Mouse (Mus musculus) embryonic facial prominence, embryonic 12.5 days (tissue): ENCODE results near the gene Apob. TPM values are rescaled to one million over a fixed set of nuclear protein-coding genes. Genes with fewer than 3 reads are reported as not detected.
A peak's percentile ranks its signal among the peaks of the same experiment; 100 is the strongest.
"Not testable (repeated sequence)": the region's sequence is repeated elsewhere in the genome, so short reads cannot be mapped to it uniquely, and the experiment has no call there.

Experiments
- ATAC-seq: fragments of 200-750 bp; cut with Nextera tagmentation; 2 replicates; pipeline ENCODE4 v1.8.0; 2017; ENCODE audit not compliant: insufficient number of reproducible peaks, insufficient read depth, low FRiP score, low TSS enrichment
- H3K27ac ChIP-seq: fragments of 300-500 bp; sonication (generic); 2 replicates; pipeline ENCODE4 v1.5.1; 2016; ENCODE audit warnings: mild to moderate bottlenecking
- H3K27me3 ChIP-seq: fragments of 300-500 bp; sonication (generic); 2 replicates; pipeline ENCODE4 v1.6.1; 2016; ENCODE audit warnings: mild to moderate bottlenecking, moderate library complexity
- H3K36me3 ChIP-seq: fragments of 300-500 bp; sonication (generic); 2 replicates; pipeline ENCODE4 v1.6.1; 2016; ENCODE audit warnings: mild to moderate bottlenecking
- H3K4me1 ChIP-seq: fragments of 300-500 bp; sonication (generic); 2 replicates; pipeline ENCODE4 v1.6.1; 2016
- H3K4me2 ChIP-seq: fragments of 300-500 bp; sonication (generic); replicated peaks from 2 replicates; pipeline ENCODE4 v1.6.1; 2016; ENCODE audit warnings: mild to moderate bottlenecking, moderate library complexity
- H3K4me3 ChIP-seq: fragments of 300-500 bp; sonication (generic); 2 replicates; pipeline ENCODE4 v1.5.1; 2016; ENCODE audit warnings: mild to moderate bottlenecking
- H3K9ac ChIP-seq: fragments of 300-500 bp; sonication (generic); 2 replicates; pipeline ENCODE4 v1.6.1; 2016; ENCODE audit warnings: mild to moderate bottlenecking, moderate library complexity
- H3K9me3 ChIP-seq: fragments of 300-500 bp; sonication (generic); 2 replicates; pipeline ENCODE4 v1.6.1; 2016; ENCODE audit warnings: mild to moderate bottlenecking, moderate library complexity
- WGBS: fragments of 180-500 bp; shearing (Covaris S2); methylation state at CpG from one replicate; pipeline ENCODE4 v1.1.7; 2016; 5-methylcytosine and 5-hydroxymethylcytosine counted together
- polyA plus RNA-seq: library from polyadenylated mRNA; unstranded; fragments of >200 nt; fragmentation: Nextera tagmentation; extraction: Ambion mirVana; gene quantifications from 2 replicates; pipeline ENCODE4 v1.2.1, GENCODE M21; 2016

Gene Apob
- polyA plus RNA-seq, 1 experiment from 2014 or later = 0.24 TPM

DNA sequence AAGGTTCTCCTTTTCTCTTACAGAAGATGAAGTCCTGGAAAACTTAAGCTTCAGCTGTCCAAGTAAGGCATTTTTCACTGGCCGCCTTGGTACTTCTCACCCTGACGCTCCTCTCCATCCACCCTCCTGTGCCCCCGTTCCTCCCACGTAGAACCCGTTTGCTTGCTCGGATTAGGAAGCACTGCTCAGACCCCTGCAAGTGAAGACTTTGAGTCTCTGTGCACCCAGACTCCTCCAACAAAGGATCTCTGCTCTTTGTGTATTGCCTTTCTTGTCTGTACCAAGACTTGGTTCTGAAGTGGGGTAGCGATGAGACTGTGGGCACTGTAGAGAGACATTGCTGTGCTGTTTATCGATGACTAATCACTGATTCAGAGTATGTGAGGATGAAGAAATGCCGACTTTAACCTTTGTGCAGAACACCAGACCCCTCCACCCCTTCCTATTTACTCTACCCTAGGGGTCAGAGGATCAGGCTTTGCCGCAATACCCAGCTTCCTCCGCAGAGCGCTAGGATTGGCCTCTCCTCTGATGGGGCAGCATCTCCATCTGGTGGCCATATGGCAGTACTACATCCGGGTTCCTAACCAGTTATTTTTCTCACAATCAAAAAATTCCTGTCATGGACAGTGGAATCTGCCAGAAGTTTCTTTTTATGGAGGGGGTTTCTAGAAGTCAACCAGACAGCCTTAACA lies 889 bp downstream of the Apob start:
- Histone ChIP-seq H3K4me3 (no peak overlapping the region), H3K27ac (no peak overlapping the region), H3K9ac (no peak overlapping the region), H3K9me3 (no peaks in the 10 kb centered on the region), H3K4me2 (no peak overlapping the region), H3K4me1 (no peaks in the 10 kb centered on the region), H3K27me3 (no peaks in the 10 kb centered on the region), H3K36me3 (no peaks in the 10 kb centered on the region)
- 43% methylated on average over 13 of the region's 13 CpGs for WGBS
- 0 out of 2 replicates have a peak, but pooled peaks have one; percentile 41 for ATAC-seq

DNA sequence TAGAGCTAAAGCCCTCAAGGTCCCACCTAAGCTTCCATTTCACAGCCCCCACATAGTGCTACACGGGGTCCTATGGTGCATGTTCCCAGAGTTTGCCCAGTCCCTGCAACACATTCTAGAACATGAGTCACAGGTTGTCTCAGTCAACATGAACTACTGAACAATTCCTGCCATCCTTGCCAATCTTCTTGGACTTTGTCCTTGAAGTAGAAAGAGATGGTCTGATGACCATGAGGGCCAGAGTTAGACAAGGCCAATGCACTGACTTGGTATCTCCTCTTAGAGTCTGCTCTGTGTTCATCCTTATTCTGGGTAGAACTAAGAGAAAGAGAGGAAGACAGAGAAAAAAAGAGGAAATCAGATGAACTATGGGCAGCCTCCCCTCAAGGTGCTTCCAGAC lies 7.0 kb downstream of the Apob start:
- Histone ChIP-seq H3K4me3 (no peak overlapping the region), H3K27me3 (0 out of 2 replicates have a peak, but pooled peaks cover 6% of the 10 kb centered on the region), H3K4me2 (no peak overlapping the region), H3K9ac (no peak overlapping the region), H3K9me3 (no peaks in the 10 kb centered on the region), H3K36me3 (no peaks in the 10 kb centered on the region), H3K27ac (no peak overlapping the region), H3K4me1 (no peaks in the 10 kb centered on the region)
- WGBS = 76% methylated on average over 1 of the region's 1 CpGs
- no peak for ATAC-seq

DNA sequence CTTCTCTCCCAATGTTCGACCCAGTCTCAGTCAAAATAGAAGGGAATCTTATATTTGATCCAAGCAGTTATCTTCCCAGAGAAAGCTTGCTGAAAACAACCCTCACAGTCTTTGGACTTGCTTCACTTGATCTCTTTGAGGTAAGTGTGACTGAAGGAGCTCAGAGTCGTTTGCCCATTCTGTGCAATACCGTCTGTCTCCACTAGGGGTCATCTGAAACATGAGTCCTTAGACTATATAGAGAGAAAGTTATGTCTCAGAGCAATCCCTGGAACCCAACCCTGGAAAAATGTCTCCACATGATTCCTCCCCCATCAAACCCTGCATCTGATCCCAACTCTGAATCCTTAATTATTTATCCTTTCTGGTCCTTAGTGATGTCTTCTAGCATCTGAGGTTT lies 13.4 kb downstream of the Apob start:
- Histone ChIP-seq H3K9me3 (no peaks in the 10 kb centered on the region), H3K4me2 (no peak overlapping the region), H3K9ac (no peak overlapping the region), H3K4me3 (no peak overlapping the region), H3K4me1 (no peaks in the 10 kb centered on the region), H3K27me3 (0 out of 2 replicates have a peak, but pooled peaks cover 6% of the 10 kb centered on the region), H3K27ac (no peak overlapping the region), H3K36me3 (no peaks in the 10 kb centered on the region)
- 6% methylated on average over 3 of the region's 3 CpGs for WGBS
- no peak for ATAC-seq

GRCm38 (mm10) chr12:7991570-7991969 lies 14.1 kb downstream of the Apob start:
- Histone ChIP-seq H3K9me3 (no peaks in the 10 kb centered on the region), H3K4me2 (no peak overlapping the region), H3K4me1 (no peaks in the 10 kb centered on the region), H3K9ac (no peak overlapping the region), H3K27ac (no peak overlapping the region), H3K36me3 (no peaks in the 10 kb centered on the region), H3K4me3 (no peak overlapping the region), H3K27me3 (0 out of 2 replicates have a peak, but pooled peaks cover 6% of the 10 kb centered on the region)
- 39% methylated on average over 1 of the region's 1 CpGs for WGBS
- ATAC-seq = no peak

DNA sequence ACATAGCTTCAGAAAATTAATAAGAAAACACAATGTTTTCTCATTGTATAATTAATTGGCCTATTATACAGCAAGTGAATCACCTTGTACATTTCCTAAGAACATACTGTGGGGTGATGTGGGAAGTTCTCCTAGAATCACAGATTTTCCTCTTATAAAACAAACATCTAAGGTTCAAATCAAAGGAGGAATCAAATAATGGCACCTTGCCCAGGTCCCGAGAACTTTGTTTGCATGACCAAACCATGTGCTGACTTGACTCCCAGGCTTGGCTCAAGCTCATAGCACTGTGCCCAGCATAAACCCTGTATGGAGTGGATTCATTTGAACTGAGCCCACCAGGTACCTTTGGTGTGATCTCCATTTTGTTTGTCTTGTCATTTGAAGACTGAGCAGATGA lies 43.5 kb downstream of the Apob start:
- H3K9me3 ChIP-seq = no peaks in the 10 kb centered on the region
- no peaks in the 10 kb centered on the region for H3K27me3 ChIP-seq
- no peaks in the 10 kb centered on the region for H3K4me1 ChIP-seq
- no peak for ATAC-seq
- 92% methylated on average over 1 of the region's 1 CpGs for WGBS
- no peak overlapping the region for H3K27ac ChIP-seq
- no peak overlapping the region for H3K4me2 ChIP-seq
- no peak overlapping the region for H3K4me3 ChIP-seq
- H3K9ac ChIP-seq = no peak overlapping the region
- H3K36me3 ChIP-seq = no peaks in the 10 kb centered on the region

GRCm38 (mm10) chr12:8029520-8029919 lies 52.1 kb downstream of the Apob start:
- Histone ChIP-seq H3K27me3 (no peaks in the 10 kb centered on the region), H3K4me2 (no peak overlapping the region), H3K9ac (no peak overlapping the region), H3K4me1 (no peaks in the 10 kb centered on the region), H3K36me3 (no peaks in the 10 kb centered on the region), H3K9me3 (no peaks in the 10 kb centered on the region), H3K4me3 (no peak overlapping the region), H3K27ac (no peak overlapping the region)
- 93% methylated on average over 7 of the region's 7 CpGs for WGBS
- no peak for ATAC-seq

- Histone ChIP-seq H3K4me2 (no peak overlapping the region), H3K36me3 (no peaks in the 10 kb centered on the region), H3K9me3 (no peaks in the 10 kb centered on the region), H3K4me1 (no peaks in the 10 kb centered on the region), H3K27me3 (no peaks in the 10 kb centered on the region), H3K27ac (no peak overlapping the region), H3K9ac (no peak overlapping the region), H3K4me3 (no peak overlapping the region)
- WGBS = 39% methylated on average over 2 of the region's 2 CpGs
- no peak for ATAC-seq
Measured at GRCm38 (mm10) chr12:8030057-8030456, 52.6 kb downstream of the Apob start.

DNA sequence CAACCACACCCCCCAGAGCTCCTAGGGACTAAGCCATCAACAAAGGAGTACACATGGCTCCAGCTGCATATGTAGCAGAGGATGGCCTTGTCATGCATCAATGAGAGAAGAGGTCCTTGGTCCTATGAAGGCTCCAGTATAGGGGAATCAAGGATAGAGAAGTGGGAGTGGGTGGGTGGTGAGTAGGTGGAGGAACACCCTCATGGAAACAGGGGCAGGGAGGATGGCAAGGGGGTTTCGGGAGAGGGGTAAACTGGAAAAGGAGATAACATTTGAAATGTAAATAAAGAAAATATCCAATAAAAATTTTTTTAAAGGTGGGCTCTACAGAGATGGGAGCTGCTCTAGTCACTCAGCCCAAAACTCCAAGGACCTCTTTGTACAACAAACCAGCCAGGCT lies 53.7 kb downstream of the Apob start:
- not testable (repeated sequence) for H3K4me3 ChIP-seq, H3K4me2 ChIP-seq, ATAC-seq, H3K27me3 ChIP-seq, H3K9ac ChIP-seq, H3K4me1 ChIP-seq, H3K9me3 ChIP-seq, H3K27ac ChIP-seq, H3K36me3 ChIP-seq
- 89% methylated on average over 1 of the region's 1 CpGs for WGBS

DNA sequence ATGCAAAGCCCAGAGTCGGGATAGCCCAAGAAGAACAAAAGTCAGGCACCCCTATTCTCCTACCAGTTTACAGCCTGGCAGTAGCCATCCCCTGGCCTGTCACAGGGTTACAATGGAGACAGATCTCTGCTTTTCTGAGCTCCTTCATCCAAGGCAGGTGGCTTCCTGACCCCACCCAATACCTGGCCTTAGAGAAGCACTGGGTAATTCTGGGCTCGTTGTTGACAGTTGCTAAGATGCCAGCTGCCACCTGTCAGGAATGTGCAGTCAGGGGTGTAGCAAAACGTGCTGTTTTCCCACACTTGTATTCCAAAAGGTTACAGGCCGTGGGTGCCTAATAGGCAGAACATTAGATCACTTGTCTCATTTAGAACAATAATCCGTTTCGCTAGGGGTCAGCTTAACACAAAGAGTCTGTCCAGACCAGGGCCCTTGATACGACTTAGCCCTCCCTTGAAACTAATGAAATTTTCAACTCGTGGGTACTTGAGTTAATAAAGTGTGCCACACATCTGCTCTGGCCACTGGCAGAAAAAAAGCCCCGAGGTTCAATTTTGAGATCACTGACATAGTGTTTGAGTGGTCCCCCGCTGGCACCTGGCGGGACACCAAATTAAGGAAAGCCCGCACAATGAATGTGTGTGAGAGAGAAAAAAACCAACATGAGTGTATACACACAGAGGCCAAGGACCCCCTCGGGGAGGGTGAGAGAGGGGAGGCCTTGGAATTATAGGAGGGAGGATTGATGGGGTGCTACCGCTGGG lies 54.3 kb downstream of the Apob start:
- Histone ChIP-seq H3K27me3 (no peaks in the 10 kb centered on the region), H3K9ac (no peak overlapping the region), H3K4me1 (no peaks in the 10 kb centered on the region), H3K27ac (no peak overlapping the region), H3K4me3 (no peak overlapping the region), H3K4me2 (no peak overlapping the region), H3K9me3 (no peaks in the 10 kb centered on the region), H3K36me3 (no peaks in the 10 kb centered on the region)
- 34% methylated on average over 14 of the region's 14 CpGs for WGBS
- no peak for ATAC-seq

- H3K4me2 ChIP-seq = no peak overlapping the region
- no peak for ATAC-seq
- WGBS = 45% methylated on average over 4 of the region's 4 CpGs
- H3K36me3 ChIP-seq = no peaks in the 10 kb centered on the region
- no peaks in the 10 kb centered on the region for H3K9me3 ChIP-seq
- H3K4me1 ChIP-seq = no peaks in the 10 kb centered on the region
- no peak overlapping the region for H3K9ac ChIP-seq
- no peaks in the 10 kb centered on the region for H3K27me3 ChIP-seq
- H3K4me3 ChIP-seq = no peak overlapping the region
- no peak overlapping the region for H3K27ac ChIP-seq
Measured at GRCm38 (mm10) chr12:8032359-8032755, 54.9 kb downstream of the Apob start.

- Histone ChIP-seq H3K9ac (no peak overlapping the region), H3K27me3 (no peaks in the 10 kb centered on the region), H3K27ac (no peak overlapping the region), H3K4me3 (no peak overlapping the region), H3K36me3 (no peaks in the 10 kb centered on the region), H3K4me1 (no peaks in the 10 kb centered on the region), H3K4me2 (no peak overlapping the region), H3K9me3 (no peaks in the 10 kb centered on the region)
- no peak for ATAC-seq
- WGBS = 88% methylated on average over 3 of the region's 3 CpGs
Measured at GRCm38 (mm10) chr12:8038081-8038730, 60.8 kb downstream of the Apob start.
